Comparison of ENCODE assay signal across 28 mouse cellular contexts in the genomic region with DNA sequence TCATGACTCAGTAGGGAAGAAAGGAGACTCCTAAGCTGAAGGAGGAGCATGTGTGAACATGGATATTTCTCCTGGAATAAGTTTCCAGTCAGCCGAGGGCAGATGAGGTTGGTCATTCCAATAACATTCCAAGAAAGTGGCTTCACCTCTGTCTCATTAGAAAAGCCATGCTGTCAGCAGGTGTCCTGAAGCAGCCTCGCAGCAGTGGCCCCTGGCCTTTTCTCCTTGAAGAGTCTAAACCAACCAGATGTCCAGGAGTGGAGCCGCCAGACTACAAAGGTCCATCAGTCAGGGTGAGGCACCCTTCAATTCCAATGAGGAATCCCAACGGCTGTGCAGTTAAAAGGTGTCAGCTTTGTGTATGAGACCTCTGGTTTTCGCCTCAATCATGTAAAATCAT.
DNase-seq lines count a peak whose midpoint lies in the region; ATAC-seq and TF ChIP-seq lines count a peak whose summit lies in the region.
"Had no signal": no experiment of that assay in that cellular context is flagged by ENCODE, and none has a peak within 500 bp of the region (broad histone marks: within the 10 kb centered on the region; RNA-seq: fewer than 3 reads in every experiment).

No protein-coding gene starts in this region.

- H3K4me2 ChIP-seq in forebrain, embryonic 11.5 days (ENCODE audit: low read depth, low read length, severe bottlenecking), result no peak overlapping the region
- no peak overlapping the region for H3K4me2 ChIP-seq in forebrain, embryonic 13.5 days
- H3K4me2 ChIP-seq: heart, embryonic 15.5 days; hindbrain, embryonic 13.5 days; limb, embryonic 15.5 days; liver, embryonic 13.5 days had no signal

- TF ChIP-seq POLR2A in kidney, adult 2 months (IDR thresholded peaks at IDR 0.05; ENCODE audit: low read depth, low read length), result no peak

- H3K27ac ChIP-seq in forebrain, embryonic 11.5 days (ENCODE audit: low read depth, low read length), result no peak overlapping the region
- no peak overlapping the region for H3K27ac ChIP-seq in forebrain, embryonic 13.5 days
- no peak overlapping the region for H3K27ac ChIP-seq in kidney, adult 2 months (ENCODE audit: insufficient read depth, low read depth, low read length)
- H3K27ac ChIP-seq: heart, embryonic 10.5 days; heart, embryonic 15.5 days; hindbrain, embryonic 13.5 days; layer of hippocampus, adult 2 months; limb, embryonic 10.5 days; limb, embryonic 15.5 days; liver, embryonic 13.5 days; macrophage had no signal

- no peaks in the 10 kb centered on the region for H3K36me3 ChIP-seq in forebrain, embryonic 11.5 days (ENCODE audit: control insufficient read depth, insufficient read depth, low read length)
- H3K36me3 ChIP-seq in forebrain, embryonic 13.5 days (ENCODE audit: poor library complexity, severe bottlenecking), result no peaks in the 10 kb centered on the region
- no peaks in the 10 kb centered on the region for H3K36me3 ChIP-seq in kidney, adult 2 months (ENCODE audit: control insufficient read depth, insufficient read depth, low read length)
- H3K36me3 ChIP-seq: heart, embryonic 10.5 days; heart, embryonic 15.5 days; hindbrain, embryonic 13.5 days; limb, embryonic 10.5 days; limb, embryonic 15.5 days; liver, embryonic 13.5 days had no signal

- H3K4me3 ChIP-seq in forebrain, embryonic 11.5 days (ENCODE audit: low read depth, low read length), result no peak overlapping the region
- H3K4me3 ChIP-seq in forebrain, embryonic 13.5 days, result no peak overlapping the region
- no peak overlapping the region for H3K4me3 ChIP-seq in kidney, adult 2 months (ENCODE audit: insufficient read depth, low read depth, low read length)
- H3K4me3 ChIP-seq: heart, embryonic 10.5 days; heart, embryonic 15.5 days; hindbrain, embryonic 13.5 days; layer of hippocampus, adult 2 months; limb, embryonic 10.5 days; limb, embryonic 15.5 days; liver, embryonic 13.5 days had no signal

- H3K27me3 ChIP-seq in forebrain, embryonic 11.5 days (ENCODE audit: control insufficient read depth, insufficient read depth, low read length), result no peaks in the 10 kb centered on the region
- no peaks in the 10 kb centered on the region for H3K27me3 ChIP-seq in forebrain, embryonic 13.5 days
- no peaks in the 10 kb centered on the region for H3K27me3 ChIP-seq in kidney, adult 2 months (replicated peaks; ENCODE audit: control insufficient read depth, insufficient read depth, low read length)
- H3K27me3 ChIP-seq: heart, embryonic 15.5 days; hindbrain, embryonic 13.5 days; limb, embryonic 15.5 days; liver, embryonic 13.5 days had no signal

- no peak for TF ChIP-seq CTCF in kidney, adult 2 months (conservative IDR thresholded peaks at IDR 0.05; ENCODE audit: insufficient read depth, insufficient read length, low read depth, low read length)

- H3K9me3 ChIP-seq in forebrain, embryonic 11.5 days (ENCODE audit: control insufficient read depth, low read length), result no peaks in the 10 kb centered on the region; the same call in 1 of the 2 replicates
- no peaks in the 10 kb centered on the region for H3K9me3 ChIP-seq in forebrain, embryonic 13.5 days (replicated peaks)
- H3K9me3 ChIP-seq: heart, embryonic 10.5 days; heart, embryonic 15.5 days; hindbrain, embryonic 13.5 days; limb, embryonic 10.5 days; limb, embryonic 15.5 days; liver, embryonic 13.5 days had no signal

- peaks cover 8% of the 10 kb centered on the region for H3K4me1 ChIP-seq in forebrain, embryonic 11.5 days (replicated peaks; ENCODE audit: control insufficient read depth, insufficient read depth, low read length)
- peaks cover 10% of the 10 kb centered on the region for H3K4me1 ChIP-seq in forebrain, embryonic 13.5 days
- H3K4me1 ChIP-seq in kidney, adult 2 months (ENCODE audit: control insufficient read depth, insufficient read depth, low read length), result peaks cover 25% of the 10 kb centered on the region; the same call in 1 of the 2 replicates

- ATAC-seq in forebrain, embryonic 11.5 days (replicated peaks; ENCODE audit: low FRiP score), result no peak
- no peak for ATAC-seq in forebrain, embryonic 13.5 days
- ATAC-seq: forebrain, postnatal 0 days; intestine, postnatal 0 days; midbrain, embryonic 16.5 days had no signal

- peak; percentile 42 for DNase-seq in forebrain, embryonic 11.5 days (ENCODE audit: low spot score)
- peak; percentile 85 for DNase-seq in kidney, adult 2 months
- no peak for DNase-seq in kidney, postnatal 4 days
- peak; percentile 47 for DNase-seq in kidney, postnatal 14 days
- DNase-seq in left cerebral cortex, adult 18-20 months (ENCODE audit: low spot score in 2 of 2), result no peak
- DNase-seq in heart, postnatal 4 days, result no peak
- DNase-seq: adrenal gland, postnatal 14 days; cerebellum, adult 11 months; cerebellum, adult 9-10 months; cerebellum, postnatal 36 days; forebrain, postnatal 0 days; gastrocnemius, postnatal 10 days; liver, embryonic 13.5 days; lung, adult 18-20 months; lung, postnatal 10 days; right cerebral cortex, adult 18-20 months; spleen, adult 18-20 months; thymus, postnatal 14 days had no signal

- 74% methylated on average over 5 of the region's 5 CpGs for WGBS in forebrain, embryonic 11.5 days
- WGBS in forebrain, embryonic 13.5 days, result 71% methylated on average over 5 of the region's 5 CpGs
- WGBS in kidney, adult 2 months, result 58% methylated on average over 5 of the region's 5 CpGs

- H3K9ac ChIP-seq in forebrain, embryonic 11.5 days (ENCODE audit: low read length), result no peak overlapping the region
- no peak overlapping the region for H3K9ac ChIP-seq in forebrain, embryonic 13.5 days
- H3K9ac ChIP-seq: forebrain, postnatal 0 days; heart, embryonic 15.5 days; hindbrain, embryonic 13.5 days; limb, embryonic 15.5 days; liver, embryonic 13.5 days had no signal

Comparison
In these comparisons a context has a peak if more than half of its experiments do, and no peak if none do; other contexts are left out.
1. DNase-seq: peak in forebrain, embryonic 11.5 days (single experiment), kidney, adult 2 months (single experiment) and kidney, postnatal 14 days (single experiment); none in kidney, postnatal 4 days (0 of 2), left cerebral cortex, adult 18-20 months (0 of 2) and heart, postnatal 4 days (single experiment).